Comparison of ENCODE assay signal across 8 mouse cellular contexts in the genomic region with DNA sequence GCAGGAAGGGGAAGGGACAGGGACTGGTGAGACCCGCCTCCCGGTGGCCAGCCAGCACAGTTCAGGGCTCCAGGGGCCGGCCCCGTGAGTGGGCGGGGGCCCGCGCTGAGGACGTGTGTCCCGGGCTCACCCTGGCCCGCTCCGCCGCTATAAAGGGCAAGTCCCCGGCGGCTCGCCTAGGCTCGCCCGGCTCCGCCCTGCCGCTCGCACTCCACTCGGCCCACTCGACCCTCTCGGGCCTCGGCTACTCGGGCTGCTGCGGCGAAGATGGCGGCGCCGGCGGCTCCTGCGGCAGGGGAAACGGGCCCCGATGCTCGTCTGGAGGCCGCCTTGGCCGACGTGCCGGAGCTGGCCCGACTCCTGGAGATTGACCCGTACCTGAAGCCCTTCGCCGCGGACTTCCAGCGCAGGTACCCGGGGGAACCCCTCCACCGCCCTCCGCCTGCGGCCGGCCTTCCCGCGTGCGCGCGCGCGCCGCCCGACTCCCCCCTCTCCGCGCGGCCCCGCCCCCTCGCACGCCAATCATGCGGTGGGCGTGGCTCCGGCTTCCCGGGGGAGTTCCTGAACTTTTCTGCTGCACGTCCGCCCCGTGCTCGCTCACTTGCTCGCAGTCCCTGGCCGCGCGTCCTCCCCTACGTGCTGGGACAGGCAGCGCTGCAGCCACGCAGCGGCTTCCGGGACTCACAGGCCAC. TPM values are rescaled to one million over a fixed set of nuclear protein-coding genes. Genes with fewer than 3 reads are reported as not detected.
DNase-seq lines count a peak whose midpoint lies in the region; ATAC-seq lines count a peak whose summit lies in the region.

A gene (plus strand): TSS at position 64 of the 692 bp plus-strand sequence.

- H3K4me3 ChIP-seq in hindbrain, embryonic 14.5 days (replicated peaks; ENCODE audit: low read length), result peak within 1 kb of the TSS; percentile 73

- H3K27ac ChIP-seq in hindbrain, embryonic 14.5 days, result peak within 1 kb of the TSS; percentile 90

- 0% methylated on average over 64 of the region's 82 CpGs for WGBS in hindbrain, embryonic 14.5 days

- 0 out of 2 replicates have a peak, but pooled peaks cover 5% of the 10 kb centered on the region for H3K4me1 ChIP-seq in hindbrain, embryonic 14.5 days (replicated peaks; ENCODE audit: control insufficient read depth, insufficient read depth, low read length)

- peak; percentile 97 for ATAC-seq in hindbrain, embryonic 14.5 days (ENCODE audit: low FRiP score)

- H3K9me3 ChIP-seq in hindbrain, embryonic 14.5 days (ENCODE audit: control insufficient read depth, low read length), result no peaks in the 10 kb centered on the region

- no peaks in the 10 kb centered on the region for H3K27me3 ChIP-seq in hindbrain, embryonic 14.5 days (ENCODE audit: control insufficient read depth, insufficient read depth, low read length)

- H3K9ac ChIP-seq in hindbrain, embryonic 14.5 days, result peak within 1 kb of the TSS; percentile 91

- peak within 1 kb of the TSS; percentile 52 for H3K4me2 ChIP-seq in hindbrain, embryonic 14.5 days (replicated peaks)

- H3K36me3 ChIP-seq in hindbrain, embryonic 14.5 days (replicated peaks; ENCODE audit: control insufficient read depth, insufficient read depth), result no peaks in the 10 kb centered on the region

- DNase-seq in WW6 (ENCODE audit: low read depth, low spot score), result peak; percentile 62
- DNase-seq in cerebellum, postnatal 36 days, result peak; percentile 79
- DNase-seq in frontal cortex, postnatal 36 days (ENCODE audit: low spot score in 2 of 2), result peak; percentile 82 to 84
- peak; percentile 87 for DNase-seq in hindbrain, embryonic 14.5 days (ENCODE audit: low spot score)
- peak; percentile 83 to 84 for DNase-seq in layer of hippocampus, postnatal 36 days
- peak; percentile 95 for DNase-seq in lung, postnatal 25 days (ENCODE audit: low spot score)
- DNase-seq in retina, adult 2 months (ENCODE audit: low read depth, low spot score), result peak; percentile 84
- peak; percentile 91 for DNase-seq in thymus, postnatal 25 days

RNA-seq across cellular contexts. Expression of the gene that starts here (rescaled TPM):
- polyA plus RNA-seq in hindbrain, embryonic 14.5 days (2014; fragmentation: Nextera tagmentation; extraction: Ambion mirVana), result 15.2 and 17.4 TPM in 2 replicates
- 1 to 10 TPM; 5.9 to 7.9 TPM for total RNA-seq in layer of hippocampus, postnatal 36 days (2021)

Comparison
In these comparisons a context has a peak if more than half of its experiments do, and no peak if none do; other contexts are left out.
1. Peak in every context shown above with its lines: DNase-seq, ATAC-seq, H3K4me3 ChIP-seq and H3K27ac ChIP-seq.